Mouse (Mus musculus): ENCODE measurements at regions not wholly inside any gene's neighbourhood (a gene's known extent, or its start where the extent isn't known, plus 50 kb on each side); places are given as distances from the start of the nearest gene placed in this dataset.

GRCm38 (mm10) chr3:36754358-36754950, 64.5 kb upstream of the Trpc3 start:
- no peak for TF ChIP-seq CTCF (IDR thresholded peaks at IDR 0.05; ENCODE audit: borderline replicate concordance, insufficient read depth, low read depth, low read length)
- no peak for TF ChIP-seq POLR2A (IDR thresholded peaks at IDR 0.05; ENCODE audit: borderline replicate concordance, insufficient read depth, low read length)
